Mouse (Mus musculus): ENCODE data around the gene Slc13a2.

Slc13a2 gene

GRCm38 (mm10) chr11:78422055-78422819 lies at the start of gene Slc13a2:
Slc13a2 (minus strand) TSS chr11:78422217.
- no peak for DNase-seq (ENCODE audit: low spot score)

GRCm38 (mm10) chr11:78471326-78472103 lies 49.5 kb upstream of the Slc13a2 start:
- no peak for DNase-seq (ENCODE audit: low spot score)

GRCm38 (mm10) chr11:78467932-78468331 lies 45.9 kb upstream of the Slc13a2 start:
- DNase-seq (ENCODE audit: low spot score): no peak

GRCm38 (mm10) chr11:78467515-78467914 lies 45.5 kb upstream of the Slc13a2 start:
- no peak for DNase-seq (ENCODE audit: low spot score)

- no peak for DNase-seq (ENCODE audit: low spot score)
Observed at GRCm38 (mm10) chr11:78466242-78466912, 44.4 kb upstream of the Slc13a2 start.

- DNase-seq (ENCODE audit: low spot score): peak; percentile 79
Observed at GRCm38 (mm10) chr11:78465568-78466180, 43.7 kb upstream of the Slc13a2 start, which contains the start of gene Slc46a1. Slc46a1 (plus strand) TSS chr11:78465697.

- DNase-seq (ENCODE audit: low spot score): no peak
Observed at GRCm38 (mm10) chr11:78465116-78465515, 43.1 kb upstream of the Slc13a2 start.

- no peak for DNase-seq (ENCODE audit: low spot score)
Observed at GRCm38 (mm10) chr11:78463286-78464036, 41.4 kb upstream of the Slc13a2 start.

GRCm38 (mm10) chr11:78462669-78463068 lies 40.7 kb upstream of the Slc13a2 start:
- no peak for DNase-seq (ENCODE audit: low spot score)

- DNase-seq (ENCODE audit: low spot score): no peak
Observed at GRCm38 (mm10) chr11:78461894-78462293, 39.9 kb upstream of the Slc13a2 start.

GRCm38 (mm10) chr11:78458740-78459139 lies 36.7 kb upstream of the Slc13a2 start:
- no peak for DNase-seq (ENCODE audit: low spot score)

GRCm38 (mm10) chr11:78455308-78455707 lies 33.3 kb upstream of the Slc13a2 start:
- peak; percentile 39 for DNase-seq (ENCODE audit: low spot score)

- no peak for DNase-seq (ENCODE audit: low spot score)
Observed at GRCm38 (mm10) chr11:78454276-78454675, 32.3 kb upstream of the Slc13a2 start.

GRCm38 (mm10) chr11:78453675-78454074 lies 31.7 kb upstream of the Slc13a2 start:
- peak; percentile 64 for DNase-seq (ENCODE audit: low spot score)

- no peak for DNase-seq (ENCODE audit: low spot score)
Observed at GRCm38 (mm10) chr11:78450337-78450736, 28.3 kb upstream of the Slc13a2 start.

- no peak for DNase-seq (ENCODE audit: low spot score)
Observed at GRCm38 (mm10) chr11:78448242-78448641, 26.2 kb upstream of the Slc13a2 start.

- DNase-seq (ENCODE audit: low spot score): no peak
Observed at GRCm38 (mm10) chr11:78447168-78447567, 25.2 kb upstream of the Slc13a2 start.

GRCm38 (mm10) chr11:78443115-78443514 lies 21.1 kb upstream of the Slc13a2 start:
- DNase-seq (ENCODE audit: low spot score): no peak

GRCm38 (mm10) chr11:78438399-78438930 lies 16.4 kb upstream of the Slc13a2 start:
- no peak for DNase-seq (ENCODE audit: low spot score)

GRCm38 (mm10) chr11:78437182-78437581 lies 15.2 kb upstream of the Slc13a2 start:
- DNase-seq (ENCODE audit: low spot score): no peak

- no peak for DNase-seq (ENCODE audit: low spot score)
Observed at GRCm38 (mm10) chr11:78435776-78436349, 13.8 kb upstream of the Slc13a2 start.

All from layer of hippocampus, adult 11-12 months (tissue).